Mouse (Mus musculus) natural killer cell, adult 2 months (primary cell): ENCODE measurements around the gene Map2k1.
A peak's percentile ranks its signal among the peaks of the same experiment; 100 is the strongest.
"Not testable (repeated sequence)": the region's sequence is repeated elsewhere in the genome, so short reads cannot be mapped to it uniquely, and the experiment has no call there.

Experiments
- DNase-seq, 2 experiments: peaks; one replicate each; pipeline ENCODE4 v3.0.0; 2022; ENCODE audit warnings: low spot score in 2 of 2

Map2k1 gene

GRCm38 (mm10) chr9:64202866-64203265, 50.6 kb downstream of the Map2k1 start:
- DNase-seq = no peak

GRCm38 (mm10) chr9:64202331-64202730, 51.1 kb downstream of the Map2k1 start:
- no peak for DNase-seq

GRCm38 (mm10) chr9:64199897-64200296, 53.5 kb downstream of the Map2k1 start:
- no peak for DNase-seq

- not testable (repeated sequence) for DNase-seq
Observed at GRCm38 (mm10) chr9:64198763-64199418, 54.5 kb downstream of the Map2k1 start.

- no peak for DNase-seq
Observed at GRCm38 (mm10) chr9:64198068-64198762, 55.2 kb downstream of the Map2k1 start.

- no peak for DNase-seq
Observed at GRCm38 (mm10) chr9:64197524-64197923, 55.9 kb downstream of the Map2k1 start.

GRCm38 (mm10) chr9:64195554-64195953, 57.9 kb downstream of the Map2k1 start:
- DNase-seq = no peak

GRCm38 (mm10) chr9:64193879-64194278, 59.6 kb downstream of the Map2k1 start:
- DNase-seq = no peak

- DNase-seq = no peak
Observed at GRCm38 (mm10) chr9:64184166-64184840, 69.1 kb downstream of the Map2k1 start.

GRCm38 (mm10) chr9:64183295-64183694, 70.1 kb downstream of the Map2k1 start:
- not testable (repeated sequence) for DNase-seq

- DNase-seq = peak; percentile 83 to 89
Observed at GRCm38 (mm10) chr9:64178974-64179646, 74.3 kb downstream of the Map2k1 start, which contains the start of gene Snapc5. Gene Snapc5, plus strand, starts transcription at chr9:64179274.

- DNase-seq = no peak
Observed at GRCm38 (mm10) chr9:64178610-64178973, 74.8 kb downstream of the Map2k1 start.

GRCm38 (mm10) chr9:64175378-64175777, 78.1 kb downstream of the Map2k1 start:
- no peak for DNase-seq

- DNase-seq = no peak
Observed at GRCm38 (mm10) chr9:64174766-64175165, 78.7 kb downstream of the Map2k1 start.

GRCm38 (mm10) chr9:64174341-64174740, 79.1 kb downstream of the Map2k1 start:
- no peak for DNase-seq

GRCm38 (mm10) chr9:64173666-64174220, 79.7 kb downstream of the Map2k1 start:
- no peak for DNase-seq

- DNase-seq = peak; percentile 87 to 88
Observed at GRCm38 (mm10) chr9:64172816-64173665, 80.4 kb downstream of the Map2k1 start, which contains the start of the genes Zwilch and Rpl4. Gene Zwilch, minus strand, starts transcription at chr9:64173104. Gene Rpl4, plus strand, starts transcription at chr9:64173375.

GRCm38 (mm10) chr9:64172145-64172815, 81.2 kb downstream of the Map2k1 start:
- DNase-seq = no peak

GRCm38 (mm10) chr9:64169967-64170366, 83.5 kb downstream of the Map2k1 start:
- DNase-seq = not testable (repeated sequence)

GRCm38 (mm10) chr9:64160471-64160870, 93.0 kb downstream of the Map2k1 start:
- DNase-seq = no peak
